Mouse (Mus musculus) midbrain, embryonic 10.5 days (tissue): ENCODE data around the gene Ythdf2. TPM values are rescaled to one million over a fixed set of nuclear protein-coding genes. Genes with fewer than 3 reads are reported as not detected.

Source experiments
- DNase-seq: peaks from one replicate; pipeline ENCODE4 v3.0.0-alpha.2; 2017; ENCODE audit warnings: low spot score
- H3K27ac ChIP-seq: fragments of 300-500 bp; sonication (generic); replicated peaks from 2 replicates; pipeline ENCODE4 v1.5.1; 2016; ENCODE audit warnings: mild to moderate bottlenecking
- H3K27me3 ChIP-seq: fragments of 300-500 bp; sonication (generic); 2 replicates; pipeline ENCODE4 v1.6.1; 2016; ENCODE audit warnings: low read depth, mild to moderate bottlenecking; ENCODE audit not compliant: poor library complexity, severe bottlenecking
- H3K36me3 ChIP-seq: fragments of 300-500 bp; sonication (generic); 2 replicates; pipeline ENCODE4 v1.6.1; 2016; ENCODE audit warnings: mild to moderate bottlenecking, moderate library complexity
- H3K4me1 ChIP-seq: fragments of 300-500 bp; sonication (generic); 2 replicates; pipeline ENCODE4 v1.6.1; 2016
- H3K4me3 ChIP-seq: fragments of 300-500 bp; sonication (generic); 2 replicates; pipeline ENCODE4 v1.5.1; 2016; ENCODE audit warnings: mild to moderate bottlenecking, moderate library complexity
- H3K9me3 ChIP-seq: fragments of 300-500 bp; sonication (generic); replicated peaks from 2 replicates; pipeline ENCODE4 v1.6.1; 2016; ENCODE audit warnings: mild to moderate bottlenecking
- WGBS: fragments of 180-500 bp; shearing (Covaris S2); methylation state at CpG from one replicate; pipeline ENCODE4 v1.1.7; 2016; 5-methylcytosine and 5-hydroxymethylcytosine counted together
- polyA plus RNA-seq: library from polyadenylated mRNA; unstranded; fragments of >200 nt; fragmentation: Nextera tagmentation; extraction: Ambion mirVana; gene quantifications from 2 replicates; pipeline ENCODE4 v1.2.1, GENCODE M21; 2016

Gene Ythdf2
- polyA plus RNA-seq, 1 experiment from 2014 or later: 150 TPM

GRCm38 (mm10) chr4:132166350-132167290 is 45.5 kb downstream of the Ythdf2 start:
- H3K36me3 ChIP-seq: no peaks in the 10 kb centered on the region
- H3K9me3 ChIP-seq: no peaks in the 10 kb centered on the region
- no peak overlapping the region for H3K27ac ChIP-seq
- H3K4me3 ChIP-seq: no peak overlapping the region
- 73% methylated on average over 16 of the region's 16 CpGs for WGBS
- H3K4me1 ChIP-seq: peaks cover 20% of the 10 kb centered on the region
- H3K27me3 ChIP-seq: no peaks in the 10 kb centered on the region
- DNase-seq: no peak

GRCm38 (mm10) chr4:132165691-132166090 is 46.4 kb downstream of the Ythdf2 start:
- Histone ChIP-seq H3K27me3 (no peaks in the 10 kb centered on the region), H3K4me1 (peaks cover 15% of the 10 kb centered on the region), H3K4me3 (no peak overlapping the region), H3K9me3 (no peaks in the 10 kb centered on the region), H3K27ac (no peak overlapping the region), H3K36me3 (no peaks in the 10 kb centered on the region)
- 77% methylated on average over 14 of the region's 14 CpGs for WGBS
- no peak for DNase-seq

- Histone ChIP-seq H3K27me3 (no peaks in the 10 kb centered on the region), H3K4me3 (no peak overlapping the region), H3K27ac (no peak overlapping the region), H3K36me3 (no peaks in the 10 kb centered on the region), H3K9me3 (no peaks in the 10 kb centered on the region), H3K4me1 (peaks cover 17% of the 10 kb centered on the region)
- DNase-seq: no peak
- WGBS: 59% methylated on average over 12 of the region's 12 CpGs
These were observed 55.0 kb downstream of the Ythdf2 start for GRCm38 (mm10) chr4:132156941-132157622.

GRCm38 (mm10) chr4:132154877-132155670 is 57.0 kb downstream of the Ythdf2 start:
- H3K36me3 ChIP-seq: no peaks in the 10 kb centered on the region
- no peaks in the 10 kb centered on the region for H3K27me3 ChIP-seq
- no peak overlapping the region for H3K4me3 ChIP-seq
- H3K9me3 ChIP-seq: no peaks in the 10 kb centered on the region
- WGBS: 15% methylated on average over 6 of the region's 6 CpGs
- H3K4me1 ChIP-seq: peaks cover 17% of the 10 kb centered on the region
- H3K27ac ChIP-seq: no peak overlapping the region
- no peak for DNase-seq

GRCm38 (mm10) chr4:132151673-132152072 is 60.4 kb downstream of the Ythdf2 start:
- no peak for DNase-seq
- Histone ChIP-seq H3K4me3 (no peak overlapping the region), H3K27ac (no peak overlapping the region), H3K4me1 (peaks cover 11% of the 10 kb centered on the region), H3K9me3 (no peaks in the 10 kb centered on the region), H3K36me3 (no peaks in the 10 kb centered on the region), H3K27me3 (peaks cover 4% of the 10 kb centered on the region; the same call in 1 of the 2 replicates)
- WGBS: 75% methylated on average over 1 of the region's 1 CpGs

GRCm38 (mm10) chr4:132146201-132146600 is 65.9 kb downstream of the Ythdf2 start:
- Histone ChIP-seq H3K27me3 (peaks cover 56% of the 10 kb centered on the region), H3K4me3 (no peak overlapping the region), H3K9me3 (no peaks in the 10 kb centered on the region), H3K4me1 (peaks cover 12% of the 10 kb centered on the region), H3K36me3 (no peaks in the 10 kb centered on the region), H3K27ac (no peak overlapping the region)
- 71% methylated on average over 5 of the region's 5 CpGs for WGBS
- no peak for DNase-seq

GRCm38 (mm10) chr4:132145092-132145491 is 67.0 kb downstream of the Ythdf2 start:
- Histone ChIP-seq H3K36me3 (no peaks in the 10 kb centered on the region), H3K27ac (no peak overlapping the region), H3K9me3 (no peaks in the 10 kb centered on the region), H3K4me3 (peak overlapping the region; percentile 59; the same call in 1 of the 2 replicates), H3K4me1 (peaks cover 12% of the 10 kb centered on the region), H3K27me3 (peaks cover 66% of the 10 kb centered on the region)
- WGBS: 52% methylated on average over 10 of the region's 10 CpGs
- no peak for DNase-seq

GRCm38 (mm10) chr4:132144080-132144841 is 67.8 kb downstream of the Ythdf2 start, which contains the start of gene Oprd1:
TSS of gene Oprd1 (minus strand) at chr4:132144486.
- WGBS: under 1% methylated on average over 89 of the region's 89 CpGs
- Histone ChIP-seq H3K27me3 (peaks cover 66% of the 10 kb centered on the region), H3K4me1 (peaks cover 12% of the 10 kb centered on the region), H3K36me3 (no peaks in the 10 kb centered on the region), H3K9me3 (no peaks in the 10 kb centered on the region), H3K27ac (no peak within 1 kb of the TSS), H3K4me3 (peak within 1 kb of the TSS; percentile 59)
- DNase-seq: peak; percentile 44

GRCm38 (mm10) chr4:132138640-132139039 is 73.5 kb downstream of the Ythdf2 start:
- 89% methylated on average over 2 of the region's 2 CpGs for WGBS
- no peak overlapping the region for H3K4me3 ChIP-seq
- H3K27ac ChIP-seq: no peak overlapping the region

GRCm38 (mm10) chr4:132137013-132137412 is 75.1 kb downstream of the Ythdf2 start:
- H3K36me3 ChIP-seq: no peaks in the 10 kb centered on the region
- 78% methylated on average over 7 of the region's 7 CpGs for WGBS
- no peaks in the 10 kb centered on the region for H3K9me3 ChIP-seq
- H3K27ac ChIP-seq: no peak overlapping the region
- no peak overlapping the region for H3K4me3 ChIP-seq
- H3K27me3 ChIP-seq: peaks cover 18% of the 10 kb centered on the region
- no peaks in the 10 kb centered on the region for H3K4me1 ChIP-seq
- DNase-seq: no peak

More at GRCm38 (mm10) chr4:132138640-132139039, 73.5 kb downstream of the Ythdf2 start:
- peaks cover 34% of the 10 kb centered on the region for H3K27me3 ChIP-seq
- H3K4me1 ChIP-seq: no peaks in the 10 kb centered on the region; the same call in 1 of the 2 replicates
- no peaks in the 10 kb centered on the region for H3K9me3 ChIP-seq
- H3K36me3 ChIP-seq: no peaks in the 10 kb centered on the region
- no peak for DNase-seq
